Mouse (Mus musculus): ENCODE data around the gene D330020A13Rik.

DNA sequence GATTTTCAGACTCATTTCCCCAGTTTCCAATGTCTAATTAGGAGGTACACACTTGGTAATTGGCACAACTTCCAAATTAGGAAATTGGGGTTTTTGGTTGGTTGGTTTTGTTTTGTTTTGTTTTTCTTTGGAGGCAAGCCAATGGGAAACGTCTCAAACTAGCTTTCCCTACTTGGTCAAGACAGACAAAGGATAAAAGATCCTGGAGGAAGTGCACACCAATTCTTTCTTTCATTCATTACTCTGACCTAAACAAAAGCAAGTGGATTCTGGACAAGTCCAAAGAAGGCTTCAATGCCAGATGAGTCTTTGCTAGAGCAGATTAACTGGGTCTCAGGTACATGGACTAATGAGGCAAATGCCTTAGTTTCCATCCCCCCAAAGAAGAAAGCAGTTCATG lies 49.8 kb downstream of the D330020A13Rik start:
- TF ChIP-seq EP300 (IDR thresholded peaks at IDR 0.05; ENCODE audit: low read depth), result no peak
- TF ChIP-seq CTCF (IDR thresholded peaks at IDR 0.05; ENCODE audit: low read depth), result no peak
